Mouse (Mus musculus) brain, embryonic 14.5 days (tissue): ENCODE data around the gene Gna14.

Experiments used
- CTCF ChIP-seq: fragments of 200-500 bp; IDR thresholded peaks from 2 replicates; pipeline ENCODE4 v1.5.1; 2012; ENCODE audit warnings: inconsistent platforms, mild to moderate bottlenecking, moderate library complexity, borderline replicate concordance; ENCODE audit not compliant: insufficient read depth, insufficient read length; ENCODE audit errors: extremely low read depth
- POLR2A ChIP-seq: fragments of 200-500 bp; IDR thresholded peaks from 2 replicates; pipeline ENCODE4 v1.6.1; 2012; ENCODE audit warnings: mild to moderate bottlenecking, inconsistent platforms, borderline replicate concordance; ENCODE audit not compliant: poor library complexity, insufficient read depth, insufficient read length, severe bottlenecking; ENCODE audit errors: extremely low read depth

GRCm38 (mm10) chr19:16436335-16437169, 990 bp downstream of the Gna14 start:
- TF ChIP-seq CTCF, result no peak
- no peak for TF ChIP-seq POLR2A
